Mouse (Mus musculus) urinary bladder, postnatal 25 days (tissue): ENCODE results near the gene Filip1l.

Experiments
- DNase-seq: peaks from one replicate; pipeline ENCODE4 v3.0.0; 2022; ENCODE audit warnings: low spot score

Filip1l gene

GRCm38 (mm10) chr16:57570789-57571311, 218.0 kb downstream of the Filip1l start:
- no peak for DNase-seq

- no peak for DNase-seq
These were observed 220.9 kb downstream of the Filip1l start for GRCm38 (mm10) chr16:57573831-57574230.

- no peak for DNase-seq
These were observed 223.0 kb downstream of the Filip1l start for GRCm38 (mm10) chr16:57575764-57576388.

GRCm38 (mm10) chr16:57577519-57577918, 224.6 kb downstream of the Filip1l start:
- DNase-seq, result no peak

GRCm38 (mm10) chr16:57580041-57580440, 227.1 kb downstream of the Filip1l start:
- DNase-seq, result no peak

- DNase-seq, result no peak
These were observed 229.1 kb downstream of the Filip1l start for GRCm38 (mm10) chr16:57582008-57582407.

- no peak for DNase-seq
These were observed 232.3 kb downstream of the Filip1l start for GRCm38 (mm10) chr16:57585201-57585600.

- DNase-seq, result no peak
These were observed 240.7 kb downstream of the Filip1l start for GRCm38 (mm10) chr16:57593422-57594157.

GRCm38 (mm10) chr16:57597295-57597957, 244.5 kb downstream of the Filip1l start:
- no peak for DNase-seq

GRCm38 (mm10) chr16:57601031-57601430, 248.1 kb downstream of the Filip1l start:
- DNase-seq, result no peak

GRCm38 (mm10) chr16:57606444-57607227, 253.7 kb downstream of the Filip1l start, which contains the start of gene Cmss1:
TSS of gene Cmss1 (minus strand) at chr16:57606864.
- DNase-seq, result peak; percentile 79

- DNase-seq, result peak; percentile 26
These were observed 258.9 kb downstream of the Filip1l start for GRCm38 (mm10) chr16:57611768-57612167.
